Mouse (Mus musculus) E14TG2a.4 (cell line): ENCODE results near the gene Rnf39.

Experiments
- H3K27me3 ChIP-seq: 2 replicates; pipeline ENCODE4 v1.6.1; 2014; ENCODE audit warnings: low read length, control low read depth; ENCODE audit not compliant: insufficient read depth
- H3K36me3 ChIP-seq: 2 replicates; pipeline ENCODE4 v1.6.1; 2014; ENCODE audit warnings: low read length, control low read depth; ENCODE audit not compliant: insufficient read depth
- H3K4me1 ChIP-seq: replicated peaks from 2 replicates; pipeline ENCODE4 v1.6.1; 2014; ENCODE audit warnings: low read depth, low read length, control low read depth
- H3K4me3 ChIP-seq: replicated peaks from 2 replicates; pipeline ENCODE4 v1.5.1; 2014; ENCODE audit warnings: mild to moderate bottlenecking, low read length
- H3K9me3 ChIP-seq: 2 replicates; pipeline ENCODE4 v1.6.1; 2014; ENCODE audit warnings: low read length, control low read depth
- CTCF ChIP-seq: conservative IDR thresholded peaks from 2 replicates; pipeline ENCODE4 v1.5.1; 2014; ENCODE audit warnings: low read length
- NANOG ChIP-seq: IDR thresholded peaks from 2 replicates; pipeline ENCODE4 v1.6.1; 2014; ENCODE audit warnings: borderline replicate concordance, low read length, mixed read lengths
- POU5F1 ChIP-seq: IDR thresholded peaks from 2 replicates; pipeline ENCODE4 v1.6.1; 2014; ENCODE audit warnings: low read length, borderline replicate concordance

Rnf39 gene

GRCm38 (mm10) chr17:36944121-36944775, 1.5 kb downstream of the Rnf39 start:
- peaks cover 59% of the 10 kb centered on the region for H3K4me1 ChIP-seq
- no peak overlapping the region for H3K4me3 ChIP-seq
- no peaks in the 10 kb centered on the region for H3K9me3 ChIP-seq
- TF ChIP-seq CTCF (peak; percentile 74), NANOG (no peak)
- peaks cover 16% of the 10 kb centered on the region for H3K36me3 ChIP-seq
- H3K27me3 ChIP-seq, result peaks cover 63% of the 10 kb centered on the region

DNA sequence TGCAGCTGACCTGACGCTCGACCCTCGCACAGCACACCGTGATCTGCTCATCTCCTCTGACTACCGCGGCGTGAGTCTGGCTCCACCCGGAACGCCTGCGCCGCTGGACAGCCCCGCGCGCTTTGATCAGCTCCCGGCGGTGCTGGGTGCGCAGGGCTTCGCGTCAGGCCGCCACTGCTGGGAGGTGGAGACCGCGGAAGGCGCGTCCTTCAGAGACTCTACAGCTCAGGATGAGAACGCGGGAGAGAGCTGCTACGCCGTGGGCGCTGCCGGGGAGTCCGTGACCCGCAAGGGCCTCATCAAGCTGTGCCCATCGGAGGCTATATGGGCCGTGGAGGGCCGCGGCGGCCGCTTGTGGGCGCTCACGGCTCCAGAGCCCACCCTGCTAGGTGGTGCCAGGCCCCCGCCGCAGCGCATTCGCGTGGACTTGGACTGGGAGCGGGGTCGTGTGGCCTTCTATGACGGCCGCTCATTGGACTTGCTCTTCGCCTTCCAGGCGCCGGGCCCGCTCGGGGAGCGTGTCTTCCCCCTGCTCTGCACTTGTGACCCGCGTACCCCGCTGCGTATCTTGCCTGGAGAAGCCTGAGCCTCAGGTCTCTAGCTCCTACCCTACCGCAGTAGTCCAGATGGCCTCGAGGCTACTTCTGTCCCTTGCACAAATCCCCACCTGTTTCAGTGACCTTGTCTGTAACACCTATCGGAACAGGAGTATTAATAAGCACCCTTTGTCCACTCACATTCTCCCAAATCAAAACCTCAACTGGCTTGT, 4.5 kb downstream of the Rnf39 start:
- Histone ChIP-seq H3K36me3 (peaks cover 27% of the 10 kb centered on the region), H3K9me3 (no peaks in the 10 kb centered on the region), H3K4me1 (peaks cover 81% of the 10 kb centered on the region), H3K4me3 (peak overlapping the region; percentile 80), H3K27me3 (peaks cover 44% of the 10 kb centered on the region)
- TF ChIP-seq NANOG, result no peak
- no peak for TF ChIP-seq POU5F1
- TF ChIP-seq CTCF, result no peak

DNA sequence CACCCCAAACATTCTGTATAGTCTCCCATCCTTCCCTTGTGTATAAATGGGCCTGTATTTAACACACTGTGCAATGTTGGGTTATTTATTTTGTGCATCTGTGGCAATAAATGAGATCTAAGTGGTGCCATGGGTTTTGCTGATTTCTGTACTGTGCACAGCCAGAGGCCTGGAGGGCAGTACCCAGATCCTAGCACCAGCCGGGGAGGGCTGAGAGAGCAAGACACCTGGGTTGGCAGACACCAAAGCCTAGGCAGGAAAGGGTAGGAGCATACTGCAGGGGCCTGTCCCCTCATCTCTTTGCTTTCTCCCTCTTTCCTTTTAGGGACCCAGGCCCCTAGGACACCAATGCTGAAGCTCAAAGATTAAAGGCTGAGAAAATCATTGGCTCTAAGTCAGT, 5.6 kb downstream of the Rnf39 start:
- no peak overlapping the region for H3K4me3 ChIP-seq
- H3K36me3 ChIP-seq, result peaks cover 27% of the 10 kb centered on the region
- peaks cover 33% of the 10 kb centered on the region for H3K27me3 ChIP-seq
- TF ChIP-seq CTCF (no peak), NANOG (no peak), POU5F1 (no peak)
- peaks cover 83% of the 10 kb centered on the region for H3K4me1 ChIP-seq
- no peaks in the 10 kb centered on the region for H3K9me3 ChIP-seq

DNA sequence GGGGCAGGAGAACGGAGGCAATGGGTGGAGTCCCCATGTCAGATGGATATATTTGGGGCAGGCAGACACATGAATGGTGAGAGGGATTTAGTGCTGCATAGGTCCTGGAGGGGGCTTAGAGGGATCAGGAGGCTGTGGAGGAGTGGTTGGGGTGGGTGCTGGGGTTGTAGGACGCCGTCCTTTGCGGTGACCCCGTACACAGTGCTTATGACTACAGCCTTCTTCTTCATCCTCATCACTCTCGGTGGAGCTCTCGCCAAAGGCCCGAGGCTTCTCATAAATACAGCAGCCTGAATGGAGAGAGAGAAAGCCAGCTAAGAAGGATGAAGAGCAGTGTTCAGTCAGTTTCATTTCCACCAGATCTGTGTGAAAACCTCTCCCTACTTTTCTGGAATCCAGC, 6.5 kb downstream of the Rnf39 start:
- H3K4me1 ChIP-seq, result peaks cover 76% of the 10 kb centered on the region
- H3K27me3 ChIP-seq, result peaks cover 25% of the 10 kb centered on the region
- no peaks in the 10 kb centered on the region for H3K9me3 ChIP-seq
- no peak overlapping the region for H3K4me3 ChIP-seq
- peaks cover 36% of the 10 kb centered on the region for H3K36me3 ChIP-seq
- no peak for TF ChIP-seq NANOG
- no peak for TF ChIP-seq CTCF
- TF ChIP-seq POU5F1, result no peak

GRCm38 (mm10) chr17:36950981-36951947, 8.5 kb downstream of the Rnf39 start, which contains the start of gene Ppp1r11:
Ppp1r11 (minus strand) TSS chr17:36951741.
- Histone ChIP-seq H3K4me3 (peak within 1 kb of the TSS; percentile 96), H3K9me3 (no peaks in the 10 kb centered on the region), H3K4me1 (peaks cover 56% of the 10 kb centered on the region), H3K27me3 (peaks cover 13% of the 10 kb centered on the region), H3K36me3 (peaks cover 51% of the 10 kb centered on the region)
- TF ChIP-seq NANOG (no peak), CTCF (no peak), POU5F1 (no peak)

GRCm38 (mm10) chr17:36952631-36953030, 9.9 kb downstream of the Rnf39 start:
- Histone ChIP-seq H3K9me3 (no peaks in the 10 kb centered on the region), H3K27me3 (peaks cover 3% of the 10 kb centered on the region), H3K4me1 (peaks cover 57% of the 10 kb centered on the region), H3K4me3 (no peak overlapping the region), H3K36me3 (peaks cover 58% of the 10 kb centered on the region)
- TF ChIP-seq NANOG, result no peak
- TF ChIP-seq CTCF, result no peak
- no peak for TF ChIP-seq POU5F1

DNA sequence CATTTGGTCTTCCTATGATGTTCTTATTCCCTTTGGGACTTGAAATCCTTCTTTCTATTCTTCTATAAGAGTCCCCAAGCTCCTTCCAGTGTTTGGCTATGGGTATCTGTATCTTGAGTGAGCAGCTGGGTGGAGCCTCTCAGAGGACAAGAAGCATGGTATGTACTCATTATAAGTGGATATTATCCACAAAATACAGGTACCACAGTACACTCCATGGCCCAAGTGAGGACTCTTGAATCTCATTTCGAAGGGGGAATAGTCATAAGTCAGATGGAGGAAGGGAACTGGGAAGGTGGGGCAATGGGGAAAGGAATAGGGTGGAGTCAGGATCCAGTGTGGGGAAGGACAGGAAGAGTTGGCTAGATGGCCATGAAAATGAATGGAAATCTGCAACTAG, 10.3 kb downstream of the Rnf39 start:
- Histone ChIP-seq H3K27me3 (peaks cover 3% of the 10 kb centered on the region; the same call in 1 of the 2 replicates), H3K4me1 (peaks cover 56% of the 10 kb centered on the region), H3K9me3 (no peaks in the 10 kb centered on the region), H3K4me3 (no peak overlapping the region), H3K36me3 (peaks cover 57% of the 10 kb centered on the region)
- TF ChIP-seq CTCF (no peak), POU5F1 (no peak), NANOG (no peak)

DNA sequence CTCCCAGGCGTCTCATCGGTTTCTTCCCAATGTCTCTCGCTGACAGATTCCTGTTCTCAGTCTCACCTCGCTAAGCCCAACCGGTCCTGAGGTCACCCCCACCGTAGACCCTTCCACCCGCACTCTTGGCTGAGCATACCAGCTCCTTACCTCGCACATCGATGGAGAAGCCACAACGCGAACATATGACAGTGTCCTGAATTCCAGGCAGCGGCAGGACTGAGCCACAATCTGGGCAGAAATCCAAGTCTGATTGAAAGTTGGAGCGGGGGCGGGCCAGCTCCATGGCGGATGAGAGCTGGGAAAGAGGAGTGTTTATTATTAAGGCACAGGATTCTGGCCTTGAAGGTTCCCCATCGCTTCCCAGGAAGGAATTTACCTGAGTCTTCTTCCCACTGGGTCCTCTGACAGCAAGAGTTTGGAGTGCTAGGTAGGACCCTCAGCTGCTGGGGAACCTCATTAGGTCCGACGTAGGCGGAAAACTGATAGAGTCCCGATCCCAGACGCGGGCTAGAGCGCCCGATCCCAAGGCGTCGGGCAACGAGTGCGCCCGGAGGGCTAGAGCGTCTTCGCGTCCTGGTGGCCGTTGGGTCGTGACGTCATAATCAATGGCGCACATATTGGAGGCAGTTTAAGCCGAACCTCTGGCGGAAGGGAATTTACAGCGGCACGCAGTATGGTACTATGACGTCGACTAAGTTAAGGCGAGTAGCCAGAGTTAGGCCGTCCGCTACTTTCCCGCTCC, 15.5 kb downstream of the Rnf39 start, which contains the start of the genes Znrd1 and Znrd1as:
Gene Znrd1, minus strand, starts transcription at position 561 of the 745 bp plus-strand sequence.
Gene Znrd1as, plus strand, starts transcription at position 594 of the 745 bp plus-strand sequence.
- Histone ChIP-seq H3K4me1 (peaks cover 39% of the 10 kb centered on the region), H3K9me3 (no peaks in the 10 kb centered on the region), H3K36me3 (peaks cover 45% of the 10 kb centered on the region), H3K4me3 (peak within 1 kb of the TSS; percentile 92), H3K27me3 (no peaks in the 10 kb centered on the region)
- TF ChIP-seq POU5F1 (no peak), CTCF (no peak), NANOG (no peak)
